Mouse (Mus musculus) E14TG2a.4 (cell line): ENCODE results near the gene Ubl5.
A peak's percentile ranks its signal among the peaks of the same experiment; 100 is the strongest.

Experiments used
- H3K27me3 ChIP-seq: 2 replicates; pipeline ENCODE4 v1.6.1; 2014; ENCODE audit warnings: low read length, control low read depth; ENCODE audit not compliant: insufficient read depth
- H3K36me3 ChIP-seq: 2 replicates; pipeline ENCODE4 v1.6.1; 2014; ENCODE audit warnings: low read length, control low read depth; ENCODE audit not compliant: insufficient read depth
- H3K4me1 ChIP-seq: replicated peaks from 2 replicates; pipeline ENCODE4 v1.6.1; 2014; ENCODE audit warnings: low read depth, low read length, control low read depth
- H3K4me3 ChIP-seq: replicated peaks from 2 replicates; pipeline ENCODE4 v1.5.1; 2014; ENCODE audit warnings: mild to moderate bottlenecking, low read length
- H3K9me3 ChIP-seq: 2 replicates; pipeline ENCODE4 v1.6.1; 2014; ENCODE audit warnings: low read length, control low read depth
- CTCF ChIP-seq: conservative IDR thresholded peaks from 2 replicates; pipeline ENCODE4 v1.5.1; 2014; ENCODE audit warnings: low read length
- NANOG ChIP-seq: IDR thresholded peaks from 2 replicates; pipeline ENCODE4 v1.6.1; 2014; ENCODE audit warnings: borderline replicate concordance, low read length, mixed read lengths
- POU5F1 ChIP-seq: IDR thresholded peaks from 2 replicates; pipeline ENCODE4 v1.6.1; 2014; ENCODE audit warnings: low read length, borderline replicate concordance

Gene Ubl5

DNA sequence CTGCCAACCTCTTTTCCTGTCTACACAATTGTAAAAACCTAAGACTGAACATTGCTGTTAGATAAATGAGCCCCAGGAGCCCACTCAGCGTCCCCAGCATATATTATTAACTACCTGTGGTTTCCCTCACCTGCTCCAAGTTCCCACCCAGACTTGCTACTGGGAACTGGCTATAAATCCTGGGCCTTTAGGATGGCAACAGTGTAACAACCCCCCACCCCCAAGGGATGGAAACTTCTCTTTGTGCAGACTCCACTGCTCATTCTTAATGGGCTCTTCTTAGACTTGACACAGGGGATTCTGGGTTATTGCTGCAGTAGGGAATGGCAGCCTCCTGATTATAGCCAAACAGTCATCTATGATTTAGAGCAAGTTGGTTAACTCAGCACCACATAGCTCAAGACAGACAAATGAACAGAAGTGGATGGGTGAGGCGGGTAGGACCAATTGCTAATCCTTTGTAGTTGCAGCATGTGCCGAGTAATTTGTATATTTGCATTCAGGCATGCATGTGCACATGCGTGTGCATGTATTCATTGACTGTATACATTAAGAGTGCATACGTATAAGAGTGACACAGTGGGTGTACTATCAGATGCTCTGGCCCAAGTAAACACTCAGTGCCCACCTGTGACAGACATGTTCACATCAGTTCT, 22.4 kb downstream of the Ubl5 start:
- H3K27me3 ChIP-seq: no peaks in the 10 kb centered on the region
- no peak overlapping the region for H3K4me3 ChIP-seq
- H3K9me3 ChIP-seq: no peaks in the 10 kb centered on the region
- peaks cover 72% of the 10 kb centered on the region for H3K4me1 ChIP-seq
- no peak for TF ChIP-seq CTCF
- no peak for TF ChIP-seq NANOG
- TF ChIP-seq POU5F1: no peak
- H3K36me3 ChIP-seq: peaks cover 60% of the 10 kb centered on the region

DNA sequence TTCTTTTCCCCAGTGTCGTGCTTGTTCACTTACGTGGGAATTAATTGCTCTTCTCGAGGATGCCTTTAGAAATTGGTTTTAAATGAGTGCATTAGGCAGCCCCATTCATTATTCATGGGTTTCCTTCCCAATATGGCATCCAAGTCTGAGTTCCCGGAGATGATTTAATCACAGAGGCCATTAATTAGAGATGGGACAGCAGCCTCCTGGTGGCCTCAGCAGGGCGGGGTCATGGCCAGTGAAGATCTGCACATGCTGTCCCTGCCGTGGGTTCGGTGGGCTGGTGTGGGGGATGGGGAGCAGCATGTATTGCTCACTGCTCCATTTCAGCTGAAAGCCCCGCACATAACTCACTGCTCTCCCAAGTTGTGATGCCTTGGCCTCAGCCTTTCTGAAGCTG, 23.2 kb downstream of the Ubl5 start:
- Histone ChIP-seq H3K4me1 (peaks cover 63% of the 10 kb centered on the region), H3K27me3 (0 out of 2 replicates have a peak, but pooled peaks cover 3% of the 10 kb centered on the region), H3K36me3 (peaks cover 52% of the 10 kb centered on the region), H3K4me3 (no peak overlapping the region), H3K9me3 (no peaks in the 10 kb centered on the region)
- TF ChIP-seq CTCF (no peak), NANOG (no peak), POU5F1 (no peak)

DNA sequence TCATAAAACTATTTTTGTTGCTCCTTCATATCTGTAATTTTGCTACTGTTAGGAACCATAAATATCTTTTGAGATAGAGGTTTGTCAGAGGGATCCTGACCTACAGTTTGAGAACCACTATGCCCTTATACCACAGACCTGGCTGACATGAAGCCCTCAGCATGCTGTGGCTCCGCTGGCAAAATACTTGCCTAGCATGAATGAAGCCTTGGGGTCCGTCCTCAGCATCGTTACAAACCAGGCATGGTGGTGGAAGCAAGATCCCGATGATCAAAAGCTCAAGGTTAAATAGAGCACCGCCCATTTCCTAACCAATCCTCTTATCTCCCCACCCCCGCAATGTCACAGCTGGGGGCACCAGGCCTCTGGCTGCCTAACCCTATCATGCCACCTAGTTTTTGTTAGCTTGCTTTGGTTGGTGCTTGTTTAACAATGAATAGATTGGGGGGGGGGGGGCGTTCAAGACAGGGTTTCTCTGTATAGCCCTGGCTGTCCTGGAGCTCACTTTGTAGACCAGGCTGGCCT, 23.9 kb downstream of the Ubl5 start:
- Histone ChIP-seq H3K4me1 (peaks cover 58% of the 10 kb centered on the region), H3K4me3 (no peak overlapping the region)
- no peak for TF ChIP-seq POU5F1
- no peak for TF ChIP-seq CTCF
- TF ChIP-seq NANOG: no peak

DNA sequence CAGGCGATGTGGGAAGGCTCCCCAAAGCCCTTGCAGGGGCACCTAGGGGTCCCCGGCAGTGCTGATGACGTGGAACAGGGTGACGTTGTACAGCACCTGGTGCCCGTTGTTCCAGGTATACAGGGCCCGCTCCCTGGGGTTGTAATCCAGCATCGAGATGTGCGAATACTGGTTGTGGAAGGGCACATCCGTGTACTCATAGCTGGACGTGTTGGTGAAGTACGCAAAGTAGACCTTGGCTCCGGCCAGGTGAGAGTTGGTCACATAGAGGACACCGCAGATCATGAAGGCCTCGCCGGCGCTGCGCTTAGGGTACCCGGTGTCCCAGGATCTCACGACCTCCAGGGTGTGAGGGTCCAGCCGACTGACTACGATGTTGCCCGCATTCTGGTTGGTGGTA, 25.4 kb downstream of the Ubl5 start:
- 0 out of 2 replicates have a peak, but pooled peaks cover 3% of the 10 kb centered on the region for H3K27me3 ChIP-seq
- H3K9me3 ChIP-seq: peaks cover 3% of the 10 kb centered on the region; the same call in 1 of the 2 replicates
- peaks cover 50% of the 10 kb centered on the region for H3K4me1 ChIP-seq
- H3K4me3 ChIP-seq: no peak overlapping the region
- peaks cover 31% of the 10 kb centered on the region for H3K36me3 ChIP-seq
- TF ChIP-seq POU5F1 (no peak), CTCF (no peak), NANOG (no peak)

More for the DNA sequence above, 23.9 kb downstream of the Ubl5 start:
- Histone ChIP-seq H3K27me3 (0 out of 2 replicates have a peak, but pooled peaks cover 3% of the 10 kb centered on the region), H3K36me3 (peaks cover 46% of the 10 kb centered on the region), H3K9me3 (no peaks in the 10 kb centered on the region)

DNA sequence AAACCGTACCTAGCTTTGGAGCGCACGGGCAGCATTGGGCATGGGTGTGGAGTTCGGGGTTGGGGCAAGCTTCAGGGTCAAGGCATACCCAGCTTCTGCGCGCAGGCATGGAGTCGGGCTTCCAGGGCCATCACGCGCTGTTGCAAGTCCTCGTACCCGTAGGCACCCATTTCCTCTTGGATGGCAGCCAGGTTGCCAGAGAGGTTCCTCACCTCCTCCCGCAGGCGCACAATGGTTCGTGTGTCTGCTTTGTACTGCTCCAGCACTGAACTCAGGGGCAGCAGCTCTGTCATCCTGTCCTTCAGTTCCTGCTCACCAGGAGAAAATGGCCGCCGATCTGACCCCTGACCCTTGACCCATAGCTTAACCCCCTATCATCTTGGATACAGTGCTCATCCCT, 29.4 kb downstream of the Ubl5 start:
- peaks cover 11% of the 10 kb centered on the region for H3K4me1 ChIP-seq
- 0 out of 2 replicates have a peak, but pooled peaks cover 7% of the 10 kb centered on the region for H3K27me3 ChIP-seq
- TF ChIP-seq POU5F1 (no peak), CTCF (no peak), NANOG (no peak)
- no peaks in the 10 kb centered on the region for H3K36me3 ChIP-seq
- 0 out of 2 replicates have a peak overlapping the region, but pooled peaks have one; percentile 7 for H3K4me3 ChIP-seq
- peaks cover 4% of the 10 kb centered on the region; the same call in 1 of the 2 replicates for H3K9me3 ChIP-seq

DNA sequence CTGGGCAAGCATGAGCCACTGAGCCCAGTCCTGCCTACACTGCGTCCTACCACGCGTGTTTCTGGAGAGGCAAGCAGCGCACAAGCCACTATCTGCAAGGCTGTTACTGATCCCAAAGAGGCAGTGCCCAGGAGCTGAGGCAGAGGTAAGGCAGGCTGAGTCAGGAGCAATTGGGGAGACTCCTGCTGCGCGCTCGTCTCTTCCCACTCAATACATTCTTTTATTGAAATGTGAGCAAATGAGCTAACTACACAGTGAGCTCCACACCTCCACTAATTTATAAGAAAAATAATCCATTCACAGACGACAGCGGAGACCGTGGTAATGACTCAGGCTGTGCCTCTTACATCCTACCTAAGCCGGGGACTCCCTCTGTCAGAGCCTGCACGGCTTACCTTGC, 35.2 kb downstream of the Ubl5 start:
- TF ChIP-seq NANOG (no peak), POU5F1 (no peak), CTCF (no peak)
- Histone ChIP-seq H3K36me3 (no peaks in the 10 kb centered on the region), H3K9me3 (peaks cover 6% of the 10 kb centered on the region; the same call in 1 of the 2 replicates), H3K27me3 (0 out of 2 replicates have a peak, but pooled peaks cover 7% of the 10 kb centered on the region), H3K4me3 (no peak overlapping the region), H3K4me1 (no peaks in the 10 kb centered on the region)

DNA sequence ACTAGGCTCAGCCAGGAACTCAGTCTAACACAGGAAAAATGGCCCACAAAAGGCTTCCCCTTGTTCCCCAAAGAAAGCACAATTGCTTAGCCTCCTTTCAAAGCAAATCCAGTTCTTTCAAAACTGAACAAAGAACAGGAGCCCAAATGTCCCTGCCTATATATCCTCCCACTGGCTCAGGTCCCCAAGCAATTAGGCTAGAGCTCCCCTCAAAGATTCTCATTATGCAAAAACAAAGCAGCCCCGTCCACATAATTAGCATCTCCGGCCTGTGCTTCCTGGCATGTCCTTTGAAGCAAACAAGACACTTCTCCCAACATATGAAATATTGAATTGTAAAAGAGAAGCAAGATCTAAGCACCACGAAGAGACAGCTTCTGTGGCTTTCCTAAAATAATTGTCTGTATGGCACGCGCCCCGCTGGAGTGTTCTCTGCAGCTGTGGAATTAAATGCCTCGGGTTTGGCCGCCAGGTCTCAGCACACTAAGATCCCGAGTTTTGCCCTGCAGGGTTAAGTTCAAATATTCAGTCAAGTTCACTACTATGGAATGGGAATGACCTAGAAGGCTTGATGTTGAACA, 37.8 kb downstream of the Ubl5 start:
- H3K4me3 ChIP-seq: no peak overlapping the region
- no peaks in the 10 kb centered on the region for H3K36me3 ChIP-seq
- no peak for TF ChIP-seq CTCF
- TF ChIP-seq POU5F1: no peak
- no peak for TF ChIP-seq NANOG
- 0 out of 2 replicates have a peak, but pooled peaks cover 3% of the 10 kb centered on the region for H3K9me3 ChIP-seq
- H3K27me3 ChIP-seq: 0 out of 2 replicates have a peak, but pooled peaks cover 7% of the 10 kb centered on the region
- H3K4me1 ChIP-seq: peaks cover 1% of the 10 kb centered on the region
